Mouse (Mus musculus) forebrain, embryonic 16.5 days (tissue): ENCODE data around the gene Syne3. TPM values are rescaled to one million over a fixed set of nuclear protein-coding genes. Genes with fewer than 3 reads are reported as not detected.

Experiments used
- ATAC-seq: fragments of 200-750 bp; cut with Nextera tagmentation; 2 replicates; pipeline ENCODE4 v1.8.0; 2017; ENCODE audit warnings: mild to moderate bottlenecking, moderate library complexity
- H3K27ac ChIP-seq: fragments of 300-500 bp; sonication (generic); 2 replicates; pipeline ENCODE4 v1.5.1; 2014; ENCODE audit warnings: low read length, control low read depth
- H3K27me3 ChIP-seq: fragments of 300-500 bp; sonication (generic); replicated peaks from 2 replicates; pipeline ENCODE4 v1.6.1; 2014; ENCODE audit warnings: low read length; ENCODE audit not compliant: control insufficient read depth, insufficient read depth
- H3K36me3 ChIP-seq: fragments of 300-500 bp; sonication (generic); 2 replicates; pipeline ENCODE4 v1.6.1; 2014; ENCODE audit not compliant: control insufficient read depth, insufficient read depth
- H3K4me1 ChIP-seq: fragments of 300-500 bp; sonication (generic); replicated peaks from 2 replicates; pipeline ENCODE4 v1.6.1; 2014; ENCODE audit warnings: low read length; ENCODE audit not compliant: control insufficient read depth, insufficient read depth
- H3K4me2 ChIP-seq: fragments of 300-500 bp; sonication (generic); 2 replicates; pipeline ENCODE4 v1.6.1; 2014; ENCODE audit warnings: mild to moderate bottlenecking, low read length, control low read depth
- H3K4me3 ChIP-seq: fragments of 300-500 bp; sonication (generic); replicated peaks from 2 replicates; pipeline ENCODE4 v1.5.1; 2014; ENCODE audit warnings: mild to moderate bottlenecking, low read length, control low read depth
- H3K9ac ChIP-seq: fragments of 300-500 bp; sonication (generic); replicated peaks from 2 replicates; pipeline ENCODE4 v1.6.1; 2014; ENCODE audit warnings: low read depth, low read length, control low read depth
- H3K9me3 ChIP-seq: fragments of 300-500 bp; sonication (generic); 2 replicates; pipeline ENCODE4 v1.6.1; 2016; ENCODE audit warnings: low read length; ENCODE audit not compliant: control insufficient read depth
- whole genome bisulfite sequencing: fragments of 180-500 bp; shearing (Covaris S2); extraction: QIAGEN DNeasy Blood & Tissue Kit; methylation state at CpG from one replicate; pipeline ENCODE4 v1.1.7; 2014; 5-methylcytosine and 5-hydroxymethylcytosine counted together
- polyA plus RNA-seq: library from polyadenylated mRNA; unstranded; fragments of >200 nt; fragmentation: Nextera tagmentation; extraction: Ambion mirVana; gene quantifications from 2 replicates; pipeline ENCODE4 v1.2.1, GENCODE M21; 2015

Syne3 gene
- polyA plus RNA-seq, 1 experiment from 2014 or later, result 0.20 TPM

DNA sequence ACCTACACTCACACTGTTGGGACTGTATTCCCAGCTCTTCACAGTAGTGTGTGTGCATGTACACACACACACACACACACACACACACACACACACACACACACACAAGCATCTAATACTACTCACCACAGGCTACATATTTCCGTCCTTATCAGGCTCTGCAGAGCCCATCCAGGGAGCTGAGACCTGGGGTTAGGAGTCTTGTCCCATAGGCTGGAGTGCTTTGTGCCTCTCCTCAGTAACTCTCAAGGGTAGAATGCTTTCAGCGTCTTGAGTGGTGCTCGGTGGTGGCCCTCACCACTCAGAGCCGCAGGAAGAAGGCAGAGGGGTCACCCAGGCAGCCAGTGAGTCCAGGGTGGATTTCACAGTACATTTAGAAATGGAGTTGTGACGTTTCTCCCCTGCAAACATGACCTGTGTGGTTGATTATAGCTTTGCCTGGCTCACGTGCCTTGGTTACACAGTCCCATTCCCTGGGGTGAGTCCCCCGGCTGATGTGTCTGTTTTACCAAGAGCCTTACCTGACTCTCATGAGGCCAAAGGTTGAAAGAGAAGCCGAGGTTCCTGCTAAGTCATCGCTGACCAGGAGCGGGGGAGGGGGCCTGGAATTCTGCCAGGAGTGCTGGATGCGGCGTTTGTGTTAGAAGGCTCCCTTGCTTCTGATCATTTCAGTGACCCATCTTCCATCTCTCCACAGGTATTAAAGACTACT is 30.1 kb upstream of the Syne3 start:
- H3K4me3 ChIP-seq, result no peak overlapping the region
- no peak for ATAC-seq
- WGBS, result 69% methylated on average over 12 of the region's 12 CpGs
- H3K4me1 ChIP-seq, result peaks cover 3% of the 10 kb centered on the region
- H3K9ac ChIP-seq, result no peak overlapping the region
- peaks cover 9% of the 10 kb centered on the region for H3K36me3 ChIP-seq
- H3K27ac ChIP-seq, result no peak overlapping the region
- no peaks in the 10 kb centered on the region for H3K9me3 ChIP-seq
- H3K4me2 ChIP-seq, result no peak overlapping the region
- H3K27me3 ChIP-seq, result no peaks in the 10 kb centered on the region

GRCm38 (mm10) chr12:105038918-105039317 is 29.3 kb upstream of the Syne3 start:
- 89% methylated on average over 7 of the region's 7 CpGs for WGBS
- H3K4me2 ChIP-seq, result no peak overlapping the region
- ATAC-seq, result no peak

DNA sequence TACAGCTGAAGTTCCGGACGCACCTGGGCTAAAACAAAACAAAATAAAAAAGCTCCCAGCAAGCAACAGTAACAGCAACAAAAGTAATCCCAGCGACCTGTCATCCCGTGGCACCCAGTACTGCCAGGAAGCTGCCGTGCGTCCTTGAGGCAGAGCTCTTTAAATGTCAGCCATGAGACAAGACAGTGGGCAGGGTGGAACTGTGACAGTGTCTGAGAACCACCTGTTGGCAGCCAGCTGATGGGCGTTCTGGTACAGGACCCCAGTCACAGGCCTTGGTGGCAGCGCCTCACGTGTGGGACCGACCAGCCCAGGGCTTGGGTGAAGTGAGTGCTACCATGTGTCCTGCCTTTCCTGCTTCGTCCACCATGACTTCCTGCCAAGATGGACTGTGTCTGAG is 28.6 kb upstream of the Syne3 start:
- Histone ChIP-seq H3K4me3 (no peak overlapping the region), H3K27me3 (no peaks in the 10 kb centered on the region), H3K4me1 (peaks cover 18% of the 10 kb centered on the region), H3K4me2 (no peak overlapping the region), H3K9ac (no peak overlapping the region), H3K9me3 (no peaks in the 10 kb centered on the region), H3K36me3 (peaks cover 9% of the 10 kb centered on the region), H3K27ac (no peak overlapping the region)
- ATAC-seq, result no peak
- WGBS, result 86% methylated on average over 11 of the region's 11 CpGs

More at GRCm38 (mm10) chr12:105038918-105039317, 29.3 kb upstream of the Syne3 start:
- Histone ChIP-seq H3K9ac (no peak overlapping the region), H3K4me1 (peaks cover 11% of the 10 kb centered on the region), H3K27me3 (no peaks in the 10 kb centered on the region), H3K27ac (no peak overlapping the region), H3K36me3 (peaks cover 9% of the 10 kb centered on the region), H3K9me3 (no peaks in the 10 kb centered on the region), H3K4me3 (no peak overlapping the region)

DNA sequence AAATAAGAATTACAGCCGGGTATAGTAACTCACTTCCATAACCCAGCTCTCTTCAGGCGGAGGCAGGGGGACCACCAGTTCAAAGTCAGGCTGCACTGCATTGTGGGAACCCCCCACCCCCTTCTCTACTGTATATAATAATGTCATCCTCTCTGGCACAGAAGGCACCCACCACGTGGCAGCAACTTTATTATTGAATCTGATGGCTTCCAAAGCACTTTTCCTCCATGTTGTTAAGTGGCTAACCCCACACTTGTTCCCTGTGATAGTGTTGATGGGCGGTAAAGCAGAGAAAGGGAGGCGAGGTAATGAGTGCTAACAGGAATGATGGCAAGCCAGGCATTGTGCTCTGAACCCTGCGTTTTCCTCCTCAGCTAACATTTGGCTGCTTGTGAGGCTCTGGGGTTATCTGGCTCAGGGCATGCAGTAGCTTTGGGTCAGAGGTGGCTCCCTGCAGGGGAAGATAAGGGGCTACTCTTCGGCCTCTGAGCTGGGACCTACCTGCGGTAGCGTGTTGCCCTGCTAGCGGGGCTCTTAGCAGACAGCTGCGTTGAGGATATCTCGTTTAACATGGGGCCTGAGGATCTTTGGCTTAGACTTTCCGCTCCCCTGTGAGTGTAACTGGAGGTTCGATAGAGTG is 24.6 kb upstream of the Syne3 start:
- H3K4me3 ChIP-seq, result no peak overlapping the region

GRCm38 (mm10) chr12:105032832-105033775 is 23.5 kb upstream of the Syne3 start:
- Histone ChIP-seq H3K27me3 (no peaks in the 10 kb centered on the region), H3K4me3 (peak overlapping the region; percentile 97), H3K36me3 (peaks cover 6% of the 10 kb centered on the region), H3K27ac (peak overlapping the region; percentile 75), H3K4me2 (peak overlapping the region; percentile 61), H3K4me1 (peaks cover 31% of the 10 kb centered on the region), H3K9ac (peak overlapping the region; percentile 87), H3K9me3 (no peaks in the 10 kb centered on the region)
- WGBS, result 2% methylated on average over 45 of the region's 45 CpGs
- ATAC-seq, result peak; percentile 50

More for the DNA sequence above, 24.6 kb upstream of the Syne3 start:
- WGBS, result 71% methylated on average over 14 of the region's 14 CpGs
- H3K4me2 ChIP-seq, result peak overlapping the region; percentile 61
- H3K36me3 ChIP-seq, result peaks cover 4% of the 10 kb centered on the region
- H3K27me3 ChIP-seq, result no peaks in the 10 kb centered on the region
- no peak overlapping the region for H3K27ac ChIP-seq
- H3K9ac ChIP-seq, result no peak overlapping the region
- no peaks in the 10 kb centered on the region for H3K9me3 ChIP-seq
- no peak for ATAC-seq
- H3K4me1 ChIP-seq, result peaks cover 31% of the 10 kb centered on the region

GRCm38 (mm10) chr12:105032147-105032831 is 22.7 kb upstream of the Syne3 start, which contains the start of gene Glrx5:
Gene Glrx5 (plus strand): TSS chr12:105032688.
- H3K9ac ChIP-seq, result peak within 1 kb of the TSS; percentile 87
- peak within 1 kb of the TSS; percentile 75 for H3K27ac ChIP-seq
- no peaks in the 10 kb centered on the region for H3K9me3 ChIP-seq
- WGBS, result under 1% methylated on average over 72 of the region's 72 CpGs
- peak; percentile 99 for ATAC-seq
- H3K36me3 ChIP-seq, result peaks cover 6% of the 10 kb centered on the region
- H3K4me2 ChIP-seq, result peak within 1 kb of the TSS; percentile 99
- H3K4me3 ChIP-seq, result peak within 1 kb of the TSS; percentile 97
- peaks cover 31% of the 10 kb centered on the region for H3K4me1 ChIP-seq
- no peaks in the 10 kb centered on the region for H3K27me3 ChIP-seq

DNA sequence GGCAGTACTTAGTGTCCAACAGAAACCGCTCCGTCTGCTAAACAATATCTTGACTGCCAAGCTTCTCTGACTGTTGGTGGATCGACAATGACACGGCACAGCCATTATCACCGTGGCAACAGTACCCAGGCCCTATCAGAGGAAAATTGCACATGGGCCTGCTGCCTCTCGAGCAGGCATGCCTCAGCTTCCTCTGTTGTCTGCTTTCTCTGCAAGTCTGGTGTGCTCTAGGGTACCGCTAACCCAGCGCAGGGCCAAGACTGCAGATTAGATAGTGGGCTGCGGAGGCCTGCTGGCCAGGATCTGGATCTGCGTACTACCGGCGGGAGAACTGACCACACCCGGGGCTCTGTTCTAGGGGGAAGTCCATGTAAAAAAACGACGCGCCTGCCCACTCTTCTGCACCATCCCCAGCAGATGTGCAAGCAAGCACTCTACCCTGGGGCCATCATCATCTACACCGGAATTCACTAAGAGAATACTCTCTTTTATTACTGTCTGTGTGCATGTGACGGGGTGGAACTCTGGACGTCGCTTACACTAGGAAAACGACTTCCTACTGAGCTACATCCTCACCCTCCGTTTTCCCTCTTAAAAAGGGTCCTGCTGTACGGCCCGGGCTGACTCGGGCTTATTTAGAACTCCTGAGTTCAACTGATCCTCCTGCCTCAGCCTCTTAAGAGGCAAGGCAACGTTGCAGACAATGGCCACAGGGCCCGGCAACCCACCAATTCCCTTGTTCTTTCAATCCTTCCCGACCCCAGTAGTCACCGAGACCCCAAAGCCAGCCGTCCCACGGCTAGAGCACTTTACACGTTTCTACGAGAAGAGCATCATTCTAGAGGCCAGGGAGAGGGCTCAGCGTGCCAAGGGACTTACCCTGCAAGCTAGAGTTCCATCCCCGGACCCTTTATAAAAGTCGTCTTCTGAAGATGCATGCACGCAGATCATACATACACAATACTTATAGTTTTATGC is 21.8 kb upstream of the Syne3 start:
- Histone ChIP-seq H3K4me1 (peaks cover 31% of the 10 kb centered on the region), H3K27me3 (no peaks in the 10 kb centered on the region), H3K27ac (peak overlapping the region; percentile 53), H3K4me2 (peak overlapping the region; percentile 99), H3K36me3 (peaks cover 6% of the 10 kb centered on the region), H3K9me3 (no peaks in the 10 kb centered on the region), H3K4me3 (peak overlapping the region; percentile 97), H3K9ac (peak overlapping the region; percentile 85)
- WGBS, result 6% methylated on average over 37 of the region's 37 CpGs
- no peak for ATAC-seq

DNA sequence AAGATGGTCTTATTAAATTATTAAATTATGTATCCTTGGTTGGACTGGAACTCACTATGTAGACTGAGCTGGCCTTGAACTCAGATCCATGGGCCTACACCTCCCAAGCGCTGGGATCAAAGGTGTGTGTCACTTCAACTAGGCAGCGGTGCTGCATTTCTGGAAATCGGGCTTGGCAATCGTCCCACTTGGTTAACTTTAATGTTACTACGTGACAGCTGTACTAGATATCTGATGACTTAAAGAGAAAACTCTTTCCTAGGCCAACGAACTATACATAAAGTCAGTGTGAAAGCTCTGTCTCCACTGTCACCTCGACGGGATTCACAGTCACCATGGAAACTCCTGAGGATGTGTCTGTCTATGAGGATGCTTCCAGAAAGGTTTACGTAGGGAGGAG is 20.3 kb upstream of the Syne3 start:
- H3K27ac ChIP-seq, result no peak overlapping the region
- H3K27me3 ChIP-seq, result no peaks in the 10 kb centered on the region
- H3K9me3 ChIP-seq, result no peaks in the 10 kb centered on the region
- H3K36me3 ChIP-seq, result peaks cover 6% of the 10 kb centered on the region
- no peak for ATAC-seq
- no peak overlapping the region for H3K4me2 ChIP-seq
- H3K9ac ChIP-seq, result no peak overlapping the region
- 87% methylated on average over 9 of the region's 9 CpGs for WGBS
- H3K4me3 ChIP-seq, result no peak overlapping the region
- H3K4me1 ChIP-seq, result peaks cover 30% of the 10 kb centered on the region
